Mouse (Mus musculus) midbrain, embryonic 11.5 days (tissue): Measurements from ENCODE around the gene Olfr318. TPM values are rescaled to one million over a fixed set of nuclear protein-coding genes. Genes with fewer than 3 reads are reported as not detected.

Experiments
- ATAC-seq: fragments of 200-750 bp; cut with Nextera tagmentation; 2 replicates; pipeline ENCODE4 v1.8.0; 2017; ENCODE audit warnings: moderate TSS enrichment, moderate library complexity; ENCODE audit not compliant: low FRiP score
- DNase-seq: peaks from one replicate; pipeline ENCODE4 v3.0.0; 2015; ENCODE audit warnings: low spot score; ENCODE audit errors: missing footprints
- H3K27ac ChIP-seq: fragments of 300-500 bp; sonication (generic); 2 replicates; pipeline ENCODE4 v1.5.1; 2014; ENCODE audit warnings: low read depth, low read length
- H3K27me3 ChIP-seq: fragments of 300-500 bp; sonication (generic); 2 replicates; pipeline ENCODE4 v1.6.1; 2014; ENCODE audit warnings: mild to moderate bottlenecking, low read length, moderate library complexity, mixed read lengths; ENCODE audit not compliant: control insufficient read depth, insufficient read depth
- H3K36me3 ChIP-seq: fragments of 300-500 bp; sonication (generic); 2 replicates; pipeline ENCODE4 v1.6.1; 2014; ENCODE audit warnings: mild to moderate bottlenecking, low read length, moderate library complexity, mixed read lengths; ENCODE audit not compliant: control insufficient read depth, insufficient read depth
- H3K4me1 ChIP-seq: fragments of 300-500 bp; sonication (generic); 2 replicates; pipeline ENCODE4 v1.6.1; 2014; ENCODE audit warnings: low read length; ENCODE audit not compliant: control insufficient read depth, insufficient read depth
- H3K4me2 ChIP-seq: fragments of 300-500 bp; sonication (generic); 2 replicates; pipeline ENCODE4 v1.6.1; 2014; ENCODE audit warnings: mild to moderate bottlenecking, moderate library complexity
- H3K4me3 ChIP-seq: fragments of 300-500 bp; sonication (generic); 2 replicates; pipeline ENCODE4 v1.5.1; 2014; ENCODE audit warnings: low read depth, low read length
- H3K9ac ChIP-seq: fragments of 300-500 bp; sonication (generic); 2 replicates; pipeline ENCODE4 v1.6.1; 2014; ENCODE audit warnings: low read length
- H3K9me3 ChIP-seq: fragments of 300-500 bp; sonication (generic); 2 replicates; pipeline ENCODE4 v1.6.1; 2016; ENCODE audit warnings: low read length; ENCODE audit not compliant: control insufficient read depth
- WGBS: fragments of 180-500 bp; shearing (Covaris S2); extraction: QIAGEN DNeasy Blood & Tissue Kit; methylation state at CpG from one replicate; pipeline ENCODE4 v1.1.7; 2014; 5-methylcytosine and 5-hydroxymethylcytosine counted together
- polyA plus RNA-seq: library from polyadenylated mRNA; unstranded; fragments of >200 nt; fragmentation: Nextera tagmentation; extraction: Ambion mirVana; gene quantifications from 2 replicates; pipeline ENCODE4 v1.2.1, GENCODE M21; 2014

The Olfr318 gene
- polyA plus RNA-seq, 1 experiment from 2014 or later: not detected

GRCm38 (mm10) chr11:58709086-58709485 is 14.7 kb downstream of the Olfr318 start:
- H3K27me3 ChIP-seq: no peaks in the 10 kb centered on the region
- H3K4me2 ChIP-seq: no peak overlapping the region
- H3K27ac ChIP-seq: no peak overlapping the region
- no peaks in the 10 kb centered on the region for H3K9me3 ChIP-seq
- no peaks in the 10 kb centered on the region for H3K36me3 ChIP-seq
- ATAC-seq (no peak), DNase-seq (no peak)
- H3K4me3 ChIP-seq: no peak overlapping the region
- WGBS: 79% methylated on average over 11 of the region's 11 CpGs
- H3K9ac ChIP-seq: no peak overlapping the region
- H3K4me1 ChIP-seq: no peaks in the 10 kb centered on the region

DNA sequence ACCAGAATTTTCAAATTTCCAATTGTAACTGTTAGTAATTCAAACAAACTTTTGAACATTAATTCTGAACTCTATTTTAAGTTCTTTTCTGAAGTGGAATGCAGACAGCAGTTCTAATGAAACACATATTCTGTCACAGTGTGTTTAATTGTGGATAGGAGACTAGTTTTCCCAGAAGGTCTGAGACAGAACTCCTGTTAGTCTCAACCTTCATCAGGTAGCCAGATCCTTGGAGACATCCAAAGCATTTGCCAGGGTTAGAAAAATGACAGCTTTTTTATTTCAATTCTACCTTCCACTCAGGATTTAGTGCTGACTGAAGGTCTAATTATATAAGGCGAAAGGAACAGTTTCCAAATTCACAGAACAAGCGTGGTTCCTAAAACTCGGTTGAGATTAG is 25.0 kb downstream of the Olfr318 start, which contains the start of gene Olfr319:
TSS of gene Olfr319 (plus strand) at position 301 of the 400 bp plus-strand sequence.
- no peaks in the 10 kb centered on the region for H3K4me1 ChIP-seq
- peaks cover 3% of the 10 kb centered on the region for H3K9me3 ChIP-seq
- H3K9ac ChIP-seq: no peak within 1 kb of the TSS
- H3K27me3 ChIP-seq: no peaks in the 10 kb centered on the region
- 89% methylated on average over 3 of the region's 3 CpGs for WGBS
- no peak for DNase-seq
- no peak within 1 kb of the TSS for H3K27ac ChIP-seq
- no peak within 1 kb of the TSS for H3K4me2 ChIP-seq
- no peaks in the 10 kb centered on the region for H3K36me3 ChIP-seq
- no peak within 1 kb of the TSS for H3K4me3 ChIP-seq
- no peak for ATAC-seq

- Histone ChIP-seq H3K4me1 (no peaks in the 10 kb centered on the region), H3K36me3 (no peaks in the 10 kb centered on the region), H3K27ac (no peak within 1 kb of the TSS), H3K9ac (no peak within 1 kb of the TSS), H3K27me3 (no peaks in the 10 kb centered on the region), H3K4me2 (no peak within 1 kb of the TSS), H3K9me3 (no peaks in the 10 kb centered on the region), H3K4me3 (no peak within 1 kb of the TSS)
- ATAC-seq (no peak), DNase-seq (no peak)
- WGBS: 82% methylated on average over 1 of the region's 1 CpGs
These were observed 43.0 kb downstream of the Olfr318 start, which contains the start of gene Olfr320 for GRCm38 (mm10) chr11:58680799-58681198. TSS of gene Olfr320 (plus strand) at chr11:58681099.

GRCm38 (mm10) chr11:58671825-58672224 is 52.0 kb downstream of the Olfr318 start:
- Histone ChIP-seq H3K4me1 (no peaks in the 10 kb centered on the region), H3K9me3 (no peaks in the 10 kb centered on the region), H3K4me2 (no peak overlapping the region), H3K4me3 (no peak overlapping the region), H3K9ac (no peak overlapping the region), H3K36me3 (no peaks in the 10 kb centered on the region), H3K27me3 (no peaks in the 10 kb centered on the region), H3K27ac (no peak overlapping the region)
- no peak for ATAC-seq
- no peak for DNase-seq
- 58% methylated on average over 4 of the region's 4 CpGs for WGBS

- Histone ChIP-seq H3K9ac (no peak overlapping the region), H3K36me3 (no peaks in the 10 kb centered on the region), H3K4me3 (no peak overlapping the region), H3K9me3 (no peaks in the 10 kb centered on the region), H3K27me3 (no peaks in the 10 kb centered on the region), H3K4me1 (no peaks in the 10 kb centered on the region), H3K4me2 (no peak overlapping the region), H3K27ac (no peak overlapping the region)
- DNase-seq (no peak), ATAC-seq (no peak)
These were observed 54.6 kb downstream of the Olfr318 start for GRCm38 (mm10) chr11:58669252-58669651.

Other genes with a start within 250 kb of the Olfr318 start
- not detected in 2 replicates for gene Olfr332, start 231.5 kb downstream of the Olfr318 start, polyA plus RNA-seq
- gene Olfr331, start 221.4 kb downstream of the Olfr318 start, polyA plus RNA-seq: not detected in 2 replicates
- gene Olfr330, start 189.2 kb downstream of the Olfr318 start, polyA plus RNA-seq: not detected in 2 replicates
- not detected in 2 replicates for gene Olfr329-ps, start 177.6 kb downstream of the Olfr318 start, polyA plus RNA-seq
- gene Olfr328, start 168.4 kb downstream of the Olfr318 start, polyA plus RNA-seq: 0.04 TPM in 1 of 2 replicates, not detected in the other
- not detected in 2 replicates for gene Olfr224, start 153.5 kb downstream of the Olfr318 start, polyA plus RNA-seq
- not detected in 2 replicates for gene Olfr325, start 146.3 kb downstream of the Olfr318 start, polyA plus RNA-seq
- not detected in 2 replicates for gene Olfr324, start 128.9 kb downstream of the Olfr318 start, polyA plus RNA-seq
- gene 2210407C18Rik, start 107.9 kb downstream of the Olfr318 start, polyA plus RNA-seq: not detected in 2 replicates
- not detected in 2 replicates for gene Olfr323, start 93.5 kb downstream of the Olfr318 start, polyA plus RNA-seq
- 0.10 and 0.63 TPM in 2 replicates for gene Trim58, start 83.5 kb downstream of the Olfr318 start, polyA plus RNA-seq
- 0.07 TPM in 1 of 2 replicates, not detected in the other for gene Olfr322, start 65.2 kb downstream of the Olfr318 start, polyA plus RNA-seq
- gene Olfr320, start 42.9 kb downstream of the Olfr318 start, polyA plus RNA-seq: not detected in 2 replicates
- not detected in 2 replicates for gene Olfr319, start 24.9 kb downstream of the Olfr318 start, polyA plus RNA-seq
- 0.04 and 0.15 TPM in 2 replicates for gene Olfr317, start 15.2 kb upstream of the Olfr318 start, polyA plus RNA-seq
- not detected in 2 replicates for gene Olfr316, start 28.7 kb upstream of the Olfr318 start, polyA plus RNA-seq
- gene Olfr315, start 49.2 kb upstream of the Olfr318 start, polyA plus RNA-seq: not detected in 2 replicates
- gene Olfr314, start 58.9 kb upstream of the Olfr318 start, polyA plus RNA-seq: not detected in 2 replicates
- 3.6 and 5.4 TPM in 2 replicates for gene Fam183b, start 77.9 kb upstream of the Olfr318 start, polyA plus RNA-seq
- gene Olfr313, start 91.0 kb upstream of the Olfr318 start, polyA plus RNA-seq: not detected in 2 replicates
- not detected in 2 replicates for gene Olfr312, start 105.2 kb upstream of the Olfr318 start, polyA plus RNA-seq
- not detected in 2 replicates for gene Olfr311, start 115.2 kb upstream of the Olfr318 start, polyA plus RNA-seq
- 15.6 and 16.9 TPM in 2 replicates for gene Gm12258, start 123.1 kb upstream of the Olfr318 start, polyA plus RNA-seq
- gene 2810021J22Rik, start 143.2 kb upstream of the Olfr318 start, polyA plus RNA-seq: 13.4 and 13.6 TPM in 2 replicates
- gene Zfp39, start 180.2 kb upstream of the Olfr318 start, polyA plus RNA-seq: 6.4 and 7.3 TPM in 2 replicates
- gene Btnl10, start 193.9 kb upstream of the Olfr318 start, polyA plus RNA-seq: not detected in 2 replicates
- 354 and 381 TPM in 2 replicates for gene Rnf187, start 214.9 kb upstream of the Olfr318 start, polyA plus RNA-seq
- 99.9 and 101 TPM in 2 replicates for gene Hist3h2ba, start 224.9 kb upstream of the Olfr318 start, polyA plus RNA-seq
- gene Hist3h2a, start 230.7 kb upstream of the Olfr318 start, polyA plus RNA-seq: 57.8 and 61.8 TPM in 2 replicates
- gene Trim17, start 230.7 kb upstream of the Olfr318 start, polyA plus RNA-seq: 0.45 and 0.62 TPM in 2 replicates